Mouse (Mus musculus): ENCODE results near the gene Hpcal4.

GRCm38 (mm10) chr4:123171811-123172210 lies 11.2 kb upstream of the Hpcal4 start:
- no peak for TF ChIP-seq CTCF (IDR thresholded peaks at IDR 0.05; ENCODE audit: low read depth, low read length)
- TF ChIP-seq GATA2 (IDR thresholded peaks at IDR 0.05; ENCODE audit: borderline replicate concordance, low read depth, low read length): no peak
- TF ChIP-seq POLR2AphosphoS5 (IDR thresholded peaks at IDR 0.05; ENCODE audit: insufficient replicate concordance, low read depth, low read length): no peak
- TF ChIP-seq TAL1 (conservative IDR thresholded peaks at IDR 0.05; ENCODE audit: low read depth, low read length): no peak
- no peak for TF ChIP-seq GATA1 (IDR thresholded peaks at IDR 0.05; ENCODE audit: borderline replicate concordance, low read length)
